Mouse (Mus musculus) liver, adult 2 months (tissue): ENCODE data around the gene Sub1. TPM values are rescaled to one million over a fixed set of nuclear protein-coding genes. Genes with fewer than 3 reads are reported as not detected.

Experiments
- DNase-seq: peaks from one replicate; pipeline ENCODE4 v3.0.0-alpha.2; 2011; ENCODE audit warnings: low read depth, low spot score; ENCODE audit errors: extremely low read depth
- H3K27ac ChIP-seq: fragments of 200-500 bp; replicated peaks from 2 replicates; pipeline ENCODE4 v1.5.1; 2012; ENCODE audit warnings: low read depth, mild to moderate bottlenecking, control low read depth, inconsistent platforms, low read length; ENCODE audit not compliant: insufficient read depth
- H3K27me3 ChIP-seq: fragments of 200-500 bp; 2 replicates; pipeline ENCODE4 v1.6.1; 2012; ENCODE audit warnings: mild to moderate bottlenecking, moderate library complexity, low read length, inconsistent platforms; ENCODE audit not compliant: control insufficient read depth, insufficient read depth
- H3K36me3 ChIP-seq: fragments of 200-500 bp; 2 replicates; pipeline ENCODE4 v1.6.1; 2012; ENCODE audit warnings: low read length, inconsistent platforms; ENCODE audit not compliant: control insufficient read depth, insufficient read depth
- H3K4me1 ChIP-seq: fragments of 200-500 bp; 2 replicates; pipeline ENCODE4 v1.6.1; 2011; ENCODE audit warnings: low read length; ENCODE audit not compliant: control insufficient read depth, insufficient read depth
- H3K4me3 ChIP-seq: fragments of 200-500 bp; 2 replicates; pipeline ENCODE4 v1.5.1; 2011; ENCODE audit warnings: low read depth, mild to moderate bottlenecking, control low read depth, low read length, moderate library complexity; ENCODE audit not compliant: insufficient read depth
- H3K79me2 ChIP-seq: fragments of 200-500 bp; 2 replicates; pipeline ENCODE4 v1.6.1; 2012; ENCODE audit warnings: inconsistent platforms, mild to moderate bottlenecking, low read length, moderate library complexity; ENCODE audit not compliant: control insufficient read depth, insufficient read depth
- H3K9ac ChIP-seq: fragments of 200-500 bp; 2 replicates; pipeline ENCODE4 v1.6.1; 2012; ENCODE audit warnings: low read depth, mild to moderate bottlenecking, control low read depth, inconsistent platforms, low read length
- CTCF ChIP-seq: fragments of 200-500 bp; IDR thresholded peaks from 2 replicates; pipeline ENCODE4 v1.5.1; 2011; ENCODE audit warnings: low read depth, low read length, control low read depth
- POLR2A ChIP-seq: fragments of 200-500 bp; IDR thresholded peaks from 2 replicates; pipeline ENCODE4 v1.6.1; 2011; ENCODE audit warnings: low read length, control low read depth; ENCODE audit not compliant: insufficient read depth; ENCODE audit errors: extremely low read depth
- WGBS: fragments of 180-500 bp; shearing (Covaris S2); methylation state at CpG from one replicate; pipeline ENCODE4 v1.1.7; 2018; 5-methylcytosine and 5-hydroxymethylcytosine counted together
- polyA plus RNA-seq: library from polyadenylated mRNA; depleted of rRNA; stranded (reverse); fragments of >200 nt; gene quantifications from 2 replicates; pipeline ENCODE4 v1.2.3, GENCODE M21; 2012
- total RNA-seq: library from RNA; depleted of rRNA; stranded (reverse); fragments of >200 nt; gene quantifications from 2 replicates; pipeline ENCODE4 v1.2.3, GENCODE M21; 2014

Gene Sub1
- total and polyA plus RNA-seq, 2 experiments = 2.4 to 63.4 TPM

- no peak for TF ChIP-seq POLR2A
- TF ChIP-seq CTCF = no peak
- no peak overlapping the region for H3K9ac ChIP-seq
- no peaks in the 10 kb centered on the region for H3K79me2 ChIP-seq
- no peaks in the 10 kb centered on the region for H3K27me3 ChIP-seq
- no peaks in the 10 kb centered on the region for H3K36me3 ChIP-seq
- no peaks in the 10 kb centered on the region for H3K4me1 ChIP-seq
- WGBS = 95% methylated on average over 6 of the region's 6 CpGs
- H3K4me3 ChIP-seq = no peak overlapping the region
- H3K27ac ChIP-seq = no peak overlapping the region
- DNase-seq = no peak
Observed at GRCm38 (mm10) chr15:12018428-12018757, 21.6 kb upstream of the Sub1 start.

GRCm38 (mm10) chr15:12017700-12018427 lies 21.1 kb upstream of the Sub1 start:
- Histone ChIP-seq H3K27me3 (no peaks in the 10 kb centered on the region), H3K36me3 (no peaks in the 10 kb centered on the region), H3K4me1 (no peaks in the 10 kb centered on the region), H3K4me3 (no peak overlapping the region), H3K27ac (no peak overlapping the region), H3K9ac (no peak overlapping the region), H3K79me2 (no peaks in the 10 kb centered on the region)
- DNase-seq = no peak
- TF ChIP-seq CTCF = no peak
- no peak for TF ChIP-seq POLR2A
- 52% methylated on average over 13 of the region's 13 CpGs for WGBS

- no peak overlapping the region for H3K27ac ChIP-seq
- 81% methylated on average over 5 of the region's 5 CpGs for WGBS
- H3K79me2 ChIP-seq = no peaks in the 10 kb centered on the region
Observed at GRCm38 (mm10) chr15:12014197-12014905, 17.6 kb upstream of the Sub1 start.

GRCm38 (mm10) chr15:12013532-12014196 lies 16.9 kb upstream of the Sub1 start:
- H3K4me3 ChIP-seq = no peak overlapping the region
- no peak overlapping the region for H3K9ac ChIP-seq
- no peaks in the 10 kb centered on the region for H3K4me1 ChIP-seq
- TF ChIP-seq POLR2A (no peak), CTCF (no peak)
- no peak overlapping the region for H3K27ac ChIP-seq
- no peaks in the 10 kb centered on the region for H3K36me3 ChIP-seq
- WGBS = 79% methylated on average over 6 of the region's 6 CpGs
- H3K27me3 ChIP-seq = no peaks in the 10 kb centered on the region
- DNase-seq = no peak
- no peaks in the 10 kb centered on the region for H3K79me2 ChIP-seq

More at GRCm38 (mm10) chr15:12014197-12014905, 17.6 kb upstream of the Sub1 start:
- Histone ChIP-seq H3K4me3 (no peak overlapping the region), H3K4me1 (no peaks in the 10 kb centered on the region), H3K9ac (no peak overlapping the region), H3K27me3 (no peaks in the 10 kb centered on the region), H3K36me3 (no peaks in the 10 kb centered on the region)
- TF ChIP-seq CTCF (no peak), POLR2A (no peak)
- no peak for DNase-seq

- peak overlapping the region; percentile 54 for H3K4me3 ChIP-seq
- no peaks in the 10 kb centered on the region for H3K79me2 ChIP-seq
- H3K27ac ChIP-seq = peak overlapping the region; percentile 6
- H3K4me1 ChIP-seq = peaks cover 5% of the 10 kb centered on the region; the same call in 1 of the 2 replicates
- no peaks in the 10 kb centered on the region for H3K27me3 ChIP-seq
- DNase-seq = peak; percentile 90
- TF ChIP-seq CTCF = no peak
- TF ChIP-seq POLR2A = no peak
- peak overlapping the region; percentile 17 for H3K9ac ChIP-seq
- WGBS = 7% methylated on average over 18 of the region's 18 CpGs
- no peaks in the 10 kb centered on the region for H3K36me3 ChIP-seq
Observed at GRCm38 (mm10) chr15:12010602-12011044, 13.8 kb upstream of the Sub1 start.
